Mouse (Mus musculus): ENCODE data around the gene Fam189a1. TPM values are rescaled to one million over a fixed set of nuclear protein-coding genes. Genes with fewer than 3 reads are reported as not detected.

The Fam189a1 gene
- total and polyA plus RNA-seq, 3 experiments = not detected

DNA sequence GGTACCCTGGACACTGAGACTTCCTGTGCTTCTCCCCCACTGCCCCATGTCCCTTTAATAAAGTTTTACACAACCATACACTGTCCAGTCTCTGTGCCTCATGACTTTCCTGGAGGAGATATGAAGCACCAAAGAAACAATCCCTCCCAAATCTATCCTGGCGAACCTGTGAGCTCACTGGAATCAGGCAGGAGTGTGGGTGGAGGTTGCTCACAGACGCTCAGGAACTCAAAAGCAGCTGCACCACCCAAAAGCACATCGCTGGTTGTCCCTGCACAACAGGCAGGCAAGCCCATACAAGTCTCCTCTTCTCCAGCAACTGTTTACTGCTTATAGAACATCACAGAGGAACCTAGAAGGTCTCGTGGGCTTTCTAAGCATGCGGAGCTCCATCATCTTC lies 15.5 kb downstream of the Fam189a1 start:
- no peak overlapping the region for H3K9ac ChIP-seq (ENCODE audit: control insufficient read depth, low read depth, low read length, poor library complexity, severe bottlenecking)
- H3K36me3 ChIP-seq (ENCODE audit: control insufficient read depth in 1 of 2, insufficient read depth in 2 of 2, low read length in 2 of 2) = no peaks in the 10 kb centered on the region
- no peak for DNase-seq (ENCODE audit: low read depth, low spot score)
- no peak overlapping the region for H3K27ac ChIP-seq (ENCODE audit: control insufficient read depth, low read depth, low read length)
- no peak overlapping the region for H3K4me3 ChIP-seq (ENCODE audit: control insufficient read depth in 1 of 2, insufficient read depth in 1 of 2, low read depth in 2 of 2, low read length in 2 of 2)
- no peaks in the 10 kb centered on the region for H3K79me2 ChIP-seq (ENCODE audit: control insufficient read depth, insufficient read depth, low read length, poor library complexity)
- no peaks in the 10 kb centered on the region for H3K9me3 ChIP-seq (replicated peaks; ENCODE audit: insufficient read depth, low read length)
- H3K27me3 ChIP-seq (ENCODE audit: control insufficient read depth in 1 of 2, insufficient read depth in 2 of 2, low read length in 2 of 2) = no peaks in the 10 kb centered on the region
- H3K4me1 ChIP-seq (ENCODE audit: control insufficient read depth in 1 of 2, insufficient read depth in 2 of 2, low read length in 2 of 2) = no peaks in the 10 kb centered on the region
- TF ChIP-seq MYC (IDR thresholded peaks at IDR 0.05; ENCODE audit: low read depth, low read length) (no peak), USF1 (IDR thresholded peaks at IDR 0.05; ENCODE audit: low read depth, low read length) (no peak), ZNF384 (IDR thresholded peaks at IDR 0.05; ENCODE audit: low read depth, low read length) (no peak), SMC3 (IDR thresholded peaks at IDR 0.05; ENCODE audit: low read depth, low read length) (no peak), ZKSCAN1 (IDR thresholded peaks at IDR 0.05; ENCODE audit: low read depth, low read length) (no peak), MAZ (IDR thresholded peaks at IDR 0.05; ENCODE audit: low read depth, low read length) (no peak)

DNA sequence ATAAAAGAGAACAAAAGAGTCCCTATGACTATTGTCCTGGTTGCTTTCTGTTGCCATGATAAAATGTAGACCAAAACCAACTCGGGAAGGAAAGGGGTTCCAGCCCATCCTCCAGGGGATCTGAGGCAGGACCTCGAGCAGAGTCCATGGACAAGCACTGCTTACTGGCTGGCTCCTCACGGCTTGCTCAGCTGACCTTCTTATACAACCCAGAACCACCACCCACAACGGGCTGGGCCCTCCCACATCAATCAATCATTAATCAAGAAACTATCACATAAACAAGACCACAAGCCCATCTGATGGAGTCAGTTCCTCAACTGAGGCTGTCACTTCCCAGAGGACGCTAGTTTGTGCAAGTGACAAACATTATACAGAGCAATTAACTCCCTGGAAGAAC lies 16.3 kb downstream of the Fam189a1 start:
- no peak for DNase-seq (ENCODE audit: low read depth, low spot score)
- H3K27ac ChIP-seq (ENCODE audit: control insufficient read depth, low read depth, low read length) = no peak overlapping the region
- H3K4me3 ChIP-seq (ENCODE audit: control insufficient read depth in 1 of 2, insufficient read depth in 1 of 2, low read depth in 2 of 2, low read length in 2 of 2) = no peak overlapping the region
- no peak for TF ChIP-seq TCF12 (IDR thresholded peaks at IDR 0.05; ENCODE audit: low read depth, low read length)
- no peak for TF ChIP-seq GATA1 (IDR thresholded peaks at IDR 0.05; ENCODE audit: low read depth, low read length)
- no peak for TF ChIP-seq MEF2A (IDR thresholded peaks at IDR 0.05; ENCODE audit: extremely low read depth, insufficient replicate concordance, low read depth, low read length, poor library complexity, severe bottlenecking)
- TF ChIP-seq MAFK (IDR thresholded peaks at IDR 0.05; ENCODE audit: borderline replicate concordance, low read depth, low read length) = no peak
- no peak for TF ChIP-seq BHLHE40 (IDR thresholded peaks at IDR 0.05; ENCODE audit: borderline replicate concordance, low read depth, low read length)
- no peak for TF ChIP-seq NRF1 (IDR thresholded peaks at IDR 0.05; ENCODE audit: insufficient read depth, low read depth, low read length, poor library complexity, severe bottlenecking)
- TF ChIP-seq JUND (IDR thresholded peaks at IDR 0.05; ENCODE audit: low read depth, low read length) = no peak
- TF ChIP-seq POLR2AphosphoS2 (IDR thresholded peaks at IDR 0.05; ENCODE audit: low read length) = no peak
- TF ChIP-seq HCFC1 (IDR thresholded peaks at IDR 0.05; ENCODE audit: low read depth, low read length) = no peak
- no peak for TF ChIP-seq MAZ (IDR thresholded peaks at IDR 0.05; ENCODE audit: low read depth, low read length)
- TF ChIP-seq RAD21 (IDR thresholded peaks at IDR 0.05; ENCODE audit: low read depth, low read length) = no peak
- no peak for TF ChIP-seq RCOR1 (IDR thresholded peaks at IDR 0.05; ENCODE audit: low read depth, low read length)
- no peak for TF ChIP-seq SMC3 (IDR thresholded peaks at IDR 0.05; ENCODE audit: low read depth, low read length)
- no peak for TF ChIP-seq ZKSCAN1 (IDR thresholded peaks at IDR 0.05; ENCODE audit: low read depth, low read length)
- no peaks in the 10 kb centered on the region for H3K9me3 ChIP-seq (replicated peaks; ENCODE audit: insufficient read depth, low read length)
- no peaks in the 10 kb centered on the region for H3K36me3 ChIP-seq (ENCODE audit: control insufficient read depth in 1 of 2, insufficient read depth in 2 of 2, low read length in 2 of 2)
- no peak overlapping the region for H3K9ac ChIP-seq (ENCODE audit: control insufficient read depth, low read depth, low read length, poor library complexity, severe bottlenecking)
- no peaks in the 10 kb centered on the region for H3K79me2 ChIP-seq (ENCODE audit: control insufficient read depth, insufficient read depth, low read length, poor library complexity)
- no peaks in the 10 kb centered on the region for H3K4me1 ChIP-seq (ENCODE audit: control insufficient read depth in 1 of 2, insufficient read depth in 2 of 2, low read length in 2 of 2)
- H3K27me3 ChIP-seq (ENCODE audit: control insufficient read depth in 1 of 2, insufficient read depth in 2 of 2, low read length in 2 of 2) = no peaks in the 10 kb centered on the region
